Mouse (Mus musculus) ES-Bruce4 (cell line): Measurements from ENCODE around the gene Cpt1b. TPM values are rescaled to one million over a fixed set of nuclear protein-coding genes. Genes with fewer than 3 reads are reported as not detected.

Experiments
- H3K27ac ChIP-seq: 2 replicates; pipeline ENCODE4 v1.5.1; 2012; ENCODE audit warnings: low read length, inconsistent platforms; ENCODE audit not compliant: insufficient read depth
- H3K27me3 ChIP-seq: 2 replicates; pipeline ENCODE4 v1.6.1; 2012; ENCODE audit warnings: mild to moderate bottlenecking, low read length, inconsistent platforms; ENCODE audit not compliant: control insufficient read depth, poor library complexity, insufficient read depth, severe bottlenecking
- H3K36me3 ChIP-seq: 2 replicates; pipeline ENCODE4 v1.6.1; 2012; ENCODE audit warnings: inconsistent platforms, mild to moderate bottlenecking, low read length, moderate library complexity; ENCODE audit not compliant: control insufficient read depth, poor library complexity, insufficient read depth, severe bottlenecking
- H3K4me1 ChIP-seq: one replicate; pipeline ENCODE4 v1.8.1; 2011; ENCODE audit warnings: low read length; ENCODE audit not compliant: control insufficient read depth, insufficient read depth
- H3K4me3 ChIP-seq: 2 replicates; pipeline ENCODE4 v1.5.1; 2011; ENCODE audit warnings: low read depth, mild to moderate bottlenecking, low read length
- H3K9ac ChIP-seq: 2 replicates; pipeline ENCODE4 v1.6.1; 2012; ENCODE audit warnings: low read depth, mild to moderate bottlenecking, inconsistent platforms; ENCODE audit not compliant: poor library complexity, severe bottlenecking
- H3K9me3 ChIP-seq: replicated peaks from 2 replicates; pipeline ENCODE4 v1.6.1; 2012; ENCODE audit warnings: mild to moderate bottlenecking, low read length, inconsistent platforms; ENCODE audit not compliant: control insufficient read depth, poor library complexity, insufficient read depth, severe bottlenecking
- CTCF ChIP-seq: IDR thresholded peaks from one replicate; pipeline ENCODE4 v1.8.1; 2011; ENCODE audit warnings: low read depth, low read length
- EP300 ChIP-seq: IDR thresholded peaks from 2 replicates; pipeline ENCODE4 v1.6.1; 2011; ENCODE audit warnings: low read depth, low read length; ENCODE audit not compliant: insufficient read depth
- POLR2A ChIP-seq: IDR thresholded peaks from one replicate; pipeline ENCODE4 v1.8.1; 2011; ENCODE audit warnings: low read length; ENCODE audit not compliant: insufficient read depth
- polyA plus RNA-seq: library from polyadenylated mRNA; stranded (reverse); fragments of >200 nt; gene quantifications from 2 replicates; pipeline ENCODE4 v1.2.4, GENCODE M21; 2011; ENCODE audit warnings: low read depth; ENCODE audit not compliant: missing spikeins, insufficient read depth, insufficient read length

Gene Cpt1b
- polyA plus RNA-seq, 1 experiment, result 6.1 TPM

DNA sequence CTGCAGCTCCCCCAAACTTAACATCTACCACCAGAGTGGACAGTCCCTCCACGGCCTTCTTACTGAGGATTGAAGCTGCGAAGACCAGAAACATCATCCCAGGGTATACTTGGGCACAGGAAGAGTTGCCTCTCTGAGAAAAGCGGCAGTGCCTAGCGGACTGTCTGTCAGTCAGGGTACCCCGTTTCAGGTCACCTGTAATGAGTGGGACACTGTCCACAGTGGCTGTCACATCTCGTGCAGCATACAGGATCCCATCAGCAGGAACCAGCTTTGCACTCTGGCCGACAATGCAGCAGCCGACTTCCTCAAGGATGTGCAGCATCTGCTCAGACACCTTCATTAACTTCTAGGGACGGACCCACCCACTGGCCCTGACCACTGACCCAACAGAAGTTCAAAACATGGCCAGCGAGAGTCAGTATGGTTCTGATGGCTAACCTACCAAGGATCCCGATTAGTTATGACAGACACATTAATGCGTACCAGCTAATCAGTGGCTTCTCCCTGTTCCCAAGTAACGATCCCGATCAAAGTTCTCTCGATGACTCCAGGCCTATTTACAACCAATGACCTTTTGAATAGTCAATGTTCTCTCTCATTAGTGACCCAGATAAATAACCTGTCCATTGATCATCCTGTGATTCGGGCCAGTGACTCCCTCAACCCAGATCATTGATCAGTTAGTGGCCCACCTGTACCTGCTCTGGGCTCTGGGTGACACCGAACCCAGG is 50.7 kb downstream of the Cpt1b start:
- no peaks in the 10 kb centered on the region for H3K27me3 ChIP-seq
- H3K4me3 ChIP-seq, result no peak overlapping the region
- TF ChIP-seq CTCF, result no peak
- no peak for TF ChIP-seq EP300
- H3K9me3 ChIP-seq, result no peaks in the 10 kb centered on the region
- H3K9ac ChIP-seq, result no peak overlapping the region
- peaks cover 3% of the 10 kb centered on the region for H3K4me1 ChIP-seq
- H3K27ac ChIP-seq, result no peak overlapping the region
- H3K36me3 ChIP-seq, result peaks cover 26% of the 10 kb centered on the region

DNA sequence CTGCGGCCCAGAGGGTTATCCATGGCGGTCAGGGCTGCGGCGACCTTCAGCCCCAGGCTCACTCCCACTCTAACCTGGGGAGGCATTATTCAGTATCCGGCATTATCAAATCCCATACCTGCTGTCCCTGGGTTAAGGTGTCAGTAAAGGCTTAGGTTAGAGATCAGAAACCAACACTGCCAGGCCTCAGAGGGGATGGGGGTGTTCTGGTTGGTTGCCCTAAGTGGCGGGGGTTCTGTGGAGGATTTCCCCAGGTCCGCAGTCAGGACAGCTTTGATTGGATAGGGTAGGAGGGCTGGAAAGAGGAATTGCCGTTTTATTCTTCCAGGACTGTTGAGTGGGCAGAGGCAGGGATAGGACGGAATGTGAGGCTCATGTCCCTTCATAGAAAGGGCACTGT is 51.3 kb downstream of the Cpt1b start:
- H3K4me3 ChIP-seq, result peak overlapping the region; percentile 81
- H3K9me3 ChIP-seq, result no peaks in the 10 kb centered on the region
- no peaks in the 10 kb centered on the region for H3K27me3 ChIP-seq
- peaks cover 32% of the 10 kb centered on the region for H3K36me3 ChIP-seq
- no peak overlapping the region for H3K27ac ChIP-seq
- TF ChIP-seq POLR2A (no peak), EP300 (no peak), CTCF (no peak)
- H3K9ac ChIP-seq, result peak overlapping the region; percentile 68
- H3K4me1 ChIP-seq, result peaks cover 3% of the 10 kb centered on the region

DNA sequence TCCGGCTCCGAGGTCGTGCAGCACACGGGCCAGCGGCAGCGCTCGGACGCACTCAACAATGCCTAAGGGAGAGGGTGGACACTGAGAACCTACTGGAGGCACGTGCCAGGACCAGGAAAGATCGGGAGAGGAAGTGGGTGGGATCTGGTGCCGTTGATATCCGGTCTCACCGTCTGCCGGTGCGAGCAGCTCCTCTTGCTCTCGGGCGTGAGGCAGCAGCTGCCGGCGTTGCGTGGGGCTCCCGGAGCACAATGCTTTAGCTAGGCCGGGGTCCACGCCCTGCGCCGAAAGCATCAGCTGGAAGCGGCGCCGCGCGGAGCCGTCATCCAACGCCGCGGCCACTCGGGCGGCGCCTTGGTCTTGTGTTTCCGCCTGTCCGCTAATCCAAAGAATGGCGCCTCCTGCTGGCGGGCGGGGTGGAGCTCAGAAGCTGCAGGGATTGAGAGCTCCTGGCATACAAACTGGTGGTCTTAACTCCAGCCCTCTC is 51.9 kb downstream of the Cpt1b start, which contains the start of gene Sco2:
Sco2 (minus strand) TSS at position 85 of the 487 bp plus-strand sequence.
- Histone ChIP-seq H3K9ac (peak within 1 kb of the TSS; percentile 68), H3K36me3 (peaks cover 37% of the 10 kb centered on the region), H3K4me3 (peak within 1 kb of the TSS; percentile 81), H3K4me1 (peaks cover 3% of the 10 kb centered on the region), H3K9me3 (no peaks in the 10 kb centered on the region), H3K27ac (peak within 1 kb of the TSS; percentile 34), H3K27me3 (no peaks in the 10 kb centered on the region)
- TF ChIP-seq EP300 (no peak), POLR2A (peak; percentile 45), CTCF (peak; percentile 64)

DNA sequence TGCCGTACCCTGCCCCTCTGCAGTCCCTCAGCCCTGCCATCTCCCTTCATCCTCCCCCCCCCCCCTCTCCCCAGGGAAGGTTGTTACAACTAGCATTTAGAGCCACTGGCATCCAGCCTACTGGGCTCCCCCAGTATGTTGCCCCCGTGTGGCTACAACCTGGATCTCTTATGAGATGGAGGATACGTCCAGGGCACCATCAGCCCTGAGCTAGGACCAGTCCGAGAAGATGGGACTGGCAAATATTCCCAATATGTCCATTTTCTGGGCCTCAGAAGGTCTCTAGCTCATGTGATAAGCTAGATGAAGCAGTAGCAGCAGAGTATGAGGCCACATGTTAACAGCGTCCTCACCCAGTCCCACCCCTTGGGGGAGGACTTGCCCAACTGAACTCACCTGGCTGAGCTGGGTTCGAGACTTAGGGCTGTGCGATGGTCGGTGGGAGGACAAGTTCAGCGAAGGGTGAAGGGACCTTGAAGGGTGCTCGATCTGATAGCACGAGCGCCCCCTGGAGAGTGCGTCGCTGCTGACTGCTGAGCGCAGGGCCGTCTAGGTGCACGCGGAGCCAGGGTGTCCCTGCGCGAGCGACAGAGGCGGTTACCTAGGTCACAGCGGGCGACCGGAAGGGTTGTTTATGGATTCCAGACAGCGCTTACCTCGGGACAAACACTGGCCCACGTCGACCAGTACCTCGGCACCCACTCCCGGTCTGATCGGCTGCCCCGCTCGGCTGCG is 52.5 kb downstream of the Cpt1b start:
- no peaks in the 10 kb centered on the region for H3K27me3 ChIP-seq
- no peaks in the 10 kb centered on the region for H3K9me3 ChIP-seq
- H3K27ac ChIP-seq, result peak overlapping the region; percentile 34
- H3K36me3 ChIP-seq, result peaks cover 39% of the 10 kb centered on the region
- TF ChIP-seq CTCF (peak; percentile 75), EP300 (no peak), POLR2A (no peak)
- peak overlapping the region; percentile 73 for H3K4me3 ChIP-seq
- H3K9ac ChIP-seq, result peak overlapping the region; percentile 68
- peaks cover 3% of the 10 kb centered on the region for H3K4me1 ChIP-seq

DNA sequence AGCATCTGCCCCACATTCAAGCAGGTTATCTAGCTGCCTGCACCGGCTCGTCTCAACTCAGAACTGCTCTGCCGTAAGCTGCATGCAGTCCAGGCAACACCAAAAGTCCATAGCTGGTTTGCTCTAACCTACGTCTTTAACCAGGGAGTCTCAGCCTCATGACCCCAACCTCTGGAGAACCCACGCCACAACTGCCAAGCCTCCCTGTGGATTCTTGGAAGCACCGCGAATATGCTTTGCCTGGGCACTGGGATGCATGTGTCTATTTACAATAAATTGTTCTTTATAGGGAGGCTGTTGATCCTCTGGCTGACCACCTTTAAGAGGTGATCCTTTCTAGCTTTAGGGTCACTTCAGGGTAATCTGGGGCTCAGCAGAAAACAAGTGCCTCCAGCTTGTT is 53.1 kb downstream of the Cpt1b start:
- peak overlapping the region; percentile 15 for H3K27ac ChIP-seq
- H3K9me3 ChIP-seq, result no peaks in the 10 kb centered on the region
- H3K9ac ChIP-seq, result peak overlapping the region; percentile 68
- H3K4me3 ChIP-seq, result peak overlapping the region; percentile 73
- no peaks in the 10 kb centered on the region for H3K27me3 ChIP-seq
- H3K36me3 ChIP-seq, result peaks cover 44% of the 10 kb centered on the region
- TF ChIP-seq EP300 (no peak), POLR2A (no peak), CTCF (no peak)
- H3K4me1 ChIP-seq, result peaks cover 3% of the 10 kb centered on the region
